In the genomic region with DNA sequence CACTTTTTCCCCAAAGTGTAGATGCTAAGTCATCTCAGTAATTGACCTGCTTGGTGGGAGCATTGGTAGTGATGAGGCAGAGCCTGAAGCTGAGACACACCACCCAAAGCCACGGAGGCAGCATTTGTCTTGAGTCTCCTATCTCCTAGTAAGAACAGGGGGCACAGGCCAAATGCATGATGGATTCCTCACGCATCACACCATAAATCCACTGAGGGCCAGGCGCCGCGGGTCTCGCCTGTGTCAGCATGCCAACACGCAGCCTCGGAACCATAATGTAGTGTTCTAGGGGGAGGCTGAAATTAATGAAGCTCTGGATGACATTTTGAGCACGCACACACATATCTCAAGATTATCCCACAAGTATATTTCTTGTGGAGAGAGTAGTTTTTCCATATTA, we compare ENCODE assay signal across 28 mouse cellular contexts.
"Had no signal": no experiment of that assay in that cellular context is flagged by ENCODE, and none has a peak within 500 bp of the region (broad histone marks: within the 10 kb centered on the region; RNA-seq: fewer than 3 reads in every experiment).

No protein-coding gene starts in this region.

- H3K27ac ChIP-seq: embryonic facial prominence, embryonic 10.5 days; embryonic facial prominence, embryonic 12.5 days; embryonic facial prominence, embryonic 13.5 days; embryonic facial prominence, embryonic 15.5 days; forebrain, embryonic 10.5 days; forebrain, embryonic 12.5 days; forebrain, embryonic 13.5 days; forebrain, embryonic 15.5 days; gastrocnemius, adult 2 months; heart, adult 2 months had no signal

- H3K9me3 ChIP-seq: embryonic facial prominence, embryonic 10.5 days; embryonic facial prominence, embryonic 12.5 days; embryonic facial prominence, embryonic 13.5 days; embryonic facial prominence, embryonic 15.5 days; forebrain, embryonic 10.5 days; forebrain, embryonic 12.5 days; forebrain, embryonic 13.5 days; forebrain, embryonic 15.5 days had no signal

- DNase-seq: cerebellum, adult 2 months; cerebellum, adult 8-10 months; cerebellum, adult 9-10 months; cerebellum, adult 9-11 months; cerebellum, postnatal 10 days; cerebellum, postnatal 14 days; cerebellum, postnatal 25 days; cerebellum, postnatal 36 days; embryo, embryonic 11 days; forebrain, postnatal 0 days; gastrocnemius, adult 2 months; gastrocnemius, postnatal 10 days; gastrocnemius, postnatal 14 days; gastrocnemius, postnatal 25 days; gastrocnemius, postnatal 36 days; heart, adult 18-20 months; heart, adult 2 months had no signal

- H3K9ac ChIP-seq: embryonic facial prominence, embryonic 12.5 days; embryonic facial prominence, embryonic 13.5 days; embryonic facial prominence, embryonic 15.5 days; forebrain, embryonic 12.5 days; forebrain, embryonic 13.5 days; forebrain, embryonic 15.5 days; forebrain, postnatal 0 days had no signal

- H3K4me3 ChIP-seq: embryonic facial prominence, embryonic 10.5 days; embryonic facial prominence, embryonic 12.5 days; embryonic facial prominence, embryonic 13.5 days; embryonic facial prominence, embryonic 15.5 days; erythroblast, embryonic 14.5 days; forebrain, embryonic 10.5 days; forebrain, embryonic 12.5 days; forebrain, embryonic 13.5 days; forebrain, embryonic 15.5 days; gastrocnemius, adult 2 months; heart, adult 2 months had no signal

- H3K4me1 ChIP-seq: forebrain, embryonic 15.5 days had no signal

- H3K27me3 ChIP-seq: embryonic facial prominence, embryonic 12.5 days; embryonic facial prominence, embryonic 13.5 days; embryonic facial prominence, embryonic 15.5 days; forebrain, embryonic 12.5 days; forebrain, embryonic 13.5 days; forebrain, embryonic 15.5 days had no signal

- H3K36me3 ChIP-seq: embryonic facial prominence, embryonic 10.5 days; embryonic facial prominence, embryonic 12.5 days; embryonic facial prominence, embryonic 13.5 days; embryonic facial prominence, embryonic 15.5 days; forebrain, embryonic 10.5 days; forebrain, embryonic 12.5 days; forebrain, embryonic 15.5 days had no signal

- H3K4me2 ChIP-seq: embryonic facial prominence, embryonic 12.5 days; embryonic facial prominence, embryonic 13.5 days; embryonic facial prominence, embryonic 15.5 days; forebrain, embryonic 12.5 days; forebrain, embryonic 13.5 days; forebrain, embryonic 15.5 days had no signal

- ATAC-seq: forebrain, embryonic 13.5 days; forebrain, embryonic 14.5 days; forebrain, embryonic 15.5 days; forebrain, embryonic 16.5 days; forebrain, postnatal 0 days had no signal
